Mouse (Mus musculus): ENCODE data around the gene Eras. TPM values are rescaled to one million over a fixed set of nuclear protein-coding genes. Genes with fewer than 3 reads are reported as not detected.

Gene Eras
- not detected in 2 replicates for polyA plus RNA-seq (2015; fragmentation: Nextera tagmentation; extraction: Ambion mirVana)

DNA sequence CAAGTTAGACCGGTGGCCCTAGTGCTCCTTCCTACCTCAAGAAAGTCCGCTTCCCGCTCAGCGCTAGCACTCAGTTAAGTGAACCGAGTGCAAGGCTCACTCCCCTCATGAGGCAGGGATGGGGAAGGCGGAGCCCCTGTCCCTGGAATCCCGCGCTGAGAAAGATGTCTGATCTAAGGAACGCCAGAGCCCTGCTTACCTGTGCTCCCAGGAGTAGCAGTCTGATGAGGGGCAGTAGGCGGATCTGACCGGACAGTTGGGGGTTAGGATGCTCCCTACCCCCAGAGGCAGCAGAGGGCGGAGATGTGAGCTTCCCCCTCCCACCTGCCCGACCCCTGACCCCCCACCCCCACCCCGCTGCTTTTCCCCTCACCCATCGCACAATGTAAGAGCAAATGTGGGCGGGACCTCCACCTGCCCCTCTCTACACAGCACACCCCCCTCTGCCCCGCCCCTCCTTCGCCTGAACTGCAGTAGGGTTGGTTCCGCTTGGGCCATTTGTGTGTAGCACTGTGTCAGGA lies at the start of gene Eras:
Gene Eras, minus strand, starts transcription at position 338 of the 521 bp plus-strand sequence.
- WGBS, result 15% methylated on average over 19 of the region's 19 CpGs
- Histone ChIP-seq H3K27ac (no peak within 1 kb of the TSS), H3K9me3 (no peaks in the 10 kb centered on the region), H3K4me2 (no peak within 1 kb of the TSS), H3K9ac (no peak within 1 kb of the TSS), H3K27me3 (replicated peaks) (0 out of 2 replicates have a peak, but pooled peaks cover 13% of the 10 kb centered on the region), H3K4me3 (replicated peaks) (no peak within 1 kb of the TSS), H3K36me3 (no peaks in the 10 kb centered on the region), H3K4me1 (no peaks in the 10 kb centered on the region)
- ATAC-seq (ENCODE audit: insufficient read depth, low FRiP score, low read depth), result no peak

DNA sequence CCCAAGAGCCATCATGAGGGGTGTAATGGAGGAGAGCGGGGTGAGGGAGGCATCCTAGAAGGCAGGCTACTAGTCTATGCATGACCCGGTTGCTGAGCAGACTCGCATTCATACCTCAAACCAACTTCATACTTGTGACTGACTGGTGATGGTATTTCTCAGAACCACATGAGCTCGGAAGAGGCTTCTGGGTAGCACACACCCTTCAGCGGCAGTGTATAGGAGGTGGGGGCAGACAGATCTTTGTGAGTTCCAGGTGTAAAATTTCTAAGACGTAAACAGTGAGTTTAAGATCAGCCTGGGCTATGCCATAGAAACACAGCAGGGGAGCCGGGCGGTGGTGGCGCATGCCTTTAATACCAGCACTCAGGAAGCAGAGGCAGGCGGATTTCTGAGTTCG lies 49.5 kb upstream of the Eras start, which contains the start of gene Gata1:
Gene Gata1, minus strand, starts transcription at position 180 of the 400 bp plus-strand sequence.
- ATAC-seq (ENCODE audit: insufficient read depth, low FRiP score, low read depth), result no peak
- Histone ChIP-seq H3K4me3 (replicated peaks) (no peak within 1 kb of the TSS), H3K27ac (no peak within 1 kb of the TSS), H3K9ac (no peak within 1 kb of the TSS), H3K9me3 (no peaks in the 10 kb centered on the region), H3K27me3 (replicated peaks) (no peaks in the 10 kb centered on the region), H3K36me3 (no peaks in the 10 kb centered on the region), H3K4me2 (no peak within 1 kb of the TSS), H3K4me1 (no peaks in the 10 kb centered on the region)
- WGBS, result 84% methylated on average over 11 of the region's 11 CpGs

DNA sequence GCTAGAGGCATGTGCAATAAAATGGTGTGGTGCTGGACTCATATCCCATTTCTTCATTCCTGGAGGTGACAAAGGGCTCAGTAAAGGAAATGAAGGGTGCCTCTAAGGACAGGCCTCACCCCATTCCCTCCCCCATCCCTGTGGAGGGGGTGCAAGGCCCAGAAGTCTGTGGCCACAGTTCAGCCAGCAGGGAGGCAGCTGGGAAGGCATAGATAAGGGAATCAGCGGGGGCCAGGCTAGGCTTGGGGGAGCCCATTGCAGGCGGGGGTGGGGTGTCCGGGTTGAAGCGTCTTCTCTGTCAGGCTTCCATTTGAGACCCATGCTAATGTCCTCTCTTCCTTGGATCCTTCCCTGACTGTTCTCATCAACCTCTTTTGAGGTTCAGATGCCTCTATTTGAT lies 42.9 kb upstream of the Eras start:
- 52% methylated on average over 4 of the region's 4 CpGs for WGBS
- H3K4me2 ChIP-seq, result no peak overlapping the region
- no peaks in the 10 kb centered on the region for H3K4me1 ChIP-seq
- no peak overlapping the region for H3K4me3 ChIP-seq (replicated peaks)
- no peak overlapping the region for H3K27ac ChIP-seq
- H3K9me3 ChIP-seq, result no peaks in the 10 kb centered on the region
- no peaks in the 10 kb centered on the region for H3K36me3 ChIP-seq
- ATAC-seq (ENCODE audit: insufficient read depth, low FRiP score, low read depth), result peak; percentile 86; the same call in 1 of the 2 replicates
- no peak overlapping the region for H3K9ac ChIP-seq
- H3K27me3 ChIP-seq (replicated peaks), result no peaks in the 10 kb centered on the region

DNA sequence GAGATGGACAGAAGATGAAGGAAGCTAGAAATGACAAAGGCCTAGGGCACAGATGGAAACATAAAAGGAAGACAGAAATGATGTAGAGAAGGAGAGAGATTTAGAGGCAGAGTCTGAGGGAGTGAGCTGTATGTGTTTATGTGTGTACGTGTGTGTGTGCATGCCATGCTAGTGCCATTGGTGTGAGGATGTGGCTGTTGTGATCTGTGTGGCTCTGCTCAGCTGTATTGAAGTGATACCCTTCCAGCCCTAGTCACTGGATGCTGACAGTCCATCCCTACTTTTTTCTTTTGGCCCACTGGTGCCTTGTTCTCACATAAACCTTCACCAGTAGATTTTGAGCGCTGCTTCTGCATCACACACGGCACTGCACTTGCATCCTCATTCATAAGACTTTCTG lies 40.5 kb upstream of the Eras start:
- no peak overlapping the region for H3K9ac ChIP-seq
- H3K4me1 ChIP-seq, result no peaks in the 10 kb centered on the region
- no peak for ATAC-seq (ENCODE audit: insufficient read depth, low FRiP score, low read depth)
- no peak overlapping the region for H3K27ac ChIP-seq
- no peaks in the 10 kb centered on the region for H3K27me3 ChIP-seq (replicated peaks)
- H3K36me3 ChIP-seq, result no peaks in the 10 kb centered on the region
- no peak overlapping the region for H3K4me3 ChIP-seq (replicated peaks)
- no peaks in the 10 kb centered on the region for H3K9me3 ChIP-seq
- WGBS, result 86% methylated on average over 3 of the region's 3 CpGs
- no peak overlapping the region for H3K4me2 ChIP-seq

DNA sequence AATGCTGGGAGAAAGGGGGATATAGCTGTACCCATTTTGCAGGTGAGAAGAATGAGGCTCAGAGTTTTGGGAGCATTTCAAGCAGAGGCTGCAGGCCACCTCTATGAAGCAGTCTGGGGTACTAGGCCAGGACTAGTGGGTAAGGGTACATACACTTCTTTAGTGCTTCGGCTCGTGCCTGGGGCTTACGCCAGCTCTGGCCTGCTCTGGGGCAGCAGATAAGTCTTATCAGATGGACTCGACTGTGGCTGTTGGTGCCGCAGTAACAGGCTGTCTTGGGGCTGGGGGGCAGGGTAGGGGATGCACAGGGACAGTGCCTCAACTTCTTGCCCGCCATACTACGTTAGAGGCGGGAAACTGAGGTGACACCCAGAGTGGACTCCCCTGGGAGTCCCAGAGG lies 39.8 kb upstream of the Eras start:
- Histone ChIP-seq H3K9ac (no peak overlapping the region), H3K9me3 (no peaks in the 10 kb centered on the region), H3K4me3 (replicated peaks) (no peak overlapping the region), H3K36me3 (no peaks in the 10 kb centered on the region), H3K27ac (no peak overlapping the region), H3K27me3 (replicated peaks) (no peaks in the 10 kb centered on the region), H3K4me1 (no peaks in the 10 kb centered on the region), H3K4me2 (no peak overlapping the region)
- peak; percentile 76 for ATAC-seq (ENCODE audit: insufficient read depth, low FRiP score, low read depth)
- WGBS, result 70% methylated on average over 8 of the region's 8 CpGs

DNA sequence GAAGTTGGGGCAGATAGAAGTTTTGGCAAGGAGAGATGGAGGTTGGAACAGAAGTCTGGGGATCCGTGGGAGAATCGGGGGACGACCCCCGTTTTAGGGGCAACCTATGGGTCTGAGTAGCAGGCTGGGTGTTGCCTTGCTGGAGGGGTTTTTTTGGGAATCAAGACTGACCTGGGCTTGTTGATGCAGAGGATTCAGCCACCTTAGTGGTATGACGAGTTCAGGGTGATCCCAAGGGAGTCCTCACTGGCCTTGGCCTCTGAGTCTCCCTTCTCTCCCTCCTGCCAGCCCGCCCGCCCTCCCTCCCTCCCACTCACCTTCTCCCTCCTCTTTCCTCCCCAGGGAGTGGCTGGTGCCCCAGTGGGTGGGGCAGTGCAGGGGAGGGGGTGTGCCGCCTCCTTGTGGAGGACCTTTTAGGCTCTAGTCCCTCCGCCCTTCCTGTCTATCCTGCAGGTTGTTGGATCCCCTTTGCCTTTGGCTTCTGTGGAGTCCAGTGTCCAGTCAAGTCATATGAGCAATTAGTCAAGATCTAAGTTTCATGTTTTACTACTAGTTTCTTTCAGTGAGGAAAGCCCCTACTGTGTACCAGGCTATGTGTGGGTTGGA lies 39.3 kb upstream of the Eras start:
- H3K36me3 ChIP-seq, result no peaks in the 10 kb centered on the region
- no peaks in the 10 kb centered on the region for H3K4me1 ChIP-seq
- no peak overlapping the region for H3K9ac ChIP-seq
- H3K27me3 ChIP-seq (replicated peaks), result no peaks in the 10 kb centered on the region
- no peak overlapping the region for H3K4me3 ChIP-seq (replicated peaks)
- ATAC-seq (ENCODE audit: insufficient read depth, low FRiP score, low read depth), result peak; percentile 75
- H3K27ac ChIP-seq, result no peak overlapping the region
- H3K9me3 ChIP-seq, result no peaks in the 10 kb centered on the region
- WGBS, result 67% methylated on average over 8 of the region's 9 CpGs
- H3K4me2 ChIP-seq, result no peak overlapping the region

DNA sequence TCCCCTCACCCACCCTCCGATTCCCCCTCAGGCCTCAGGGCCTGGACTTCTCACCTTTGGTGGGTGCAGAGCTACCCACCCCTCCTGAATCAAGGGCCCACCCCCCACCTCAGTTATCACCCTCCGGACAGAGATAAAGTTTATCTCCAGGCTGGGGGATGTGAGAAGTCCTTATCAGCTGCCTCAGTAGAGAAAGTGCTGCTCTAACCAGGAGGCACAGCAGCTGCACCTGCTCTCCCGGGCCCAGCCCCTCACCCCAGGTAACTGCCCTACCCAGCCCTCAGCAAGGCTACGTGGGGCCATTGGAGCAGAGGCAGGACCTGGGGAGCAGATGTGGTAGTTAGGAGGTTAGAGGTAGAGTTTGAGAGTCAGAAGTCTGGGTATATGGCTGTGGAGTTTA lies 37.8 kb upstream of the Eras start:
- H3K4me2 ChIP-seq, result no peak overlapping the region
- 48% methylated on average over 4 of the region's 4 CpGs for WGBS
- H3K4me3 ChIP-seq (replicated peaks), result no peak overlapping the region
- no peaks in the 10 kb centered on the region for H3K36me3 ChIP-seq
- no peak overlapping the region for H3K27ac ChIP-seq
- no peaks in the 10 kb centered on the region for H3K4me1 ChIP-seq
- H3K9ac ChIP-seq, result no peak overlapping the region
- peak; percentile 45; the same call in 1 of the 2 replicates for ATAC-seq (ENCODE audit: insufficient read depth, low FRiP score, low read depth)
- H3K27me3 ChIP-seq (replicated peaks), result no peaks in the 10 kb centered on the region
- H3K9me3 ChIP-seq, result no peaks in the 10 kb centered on the region

DNA sequence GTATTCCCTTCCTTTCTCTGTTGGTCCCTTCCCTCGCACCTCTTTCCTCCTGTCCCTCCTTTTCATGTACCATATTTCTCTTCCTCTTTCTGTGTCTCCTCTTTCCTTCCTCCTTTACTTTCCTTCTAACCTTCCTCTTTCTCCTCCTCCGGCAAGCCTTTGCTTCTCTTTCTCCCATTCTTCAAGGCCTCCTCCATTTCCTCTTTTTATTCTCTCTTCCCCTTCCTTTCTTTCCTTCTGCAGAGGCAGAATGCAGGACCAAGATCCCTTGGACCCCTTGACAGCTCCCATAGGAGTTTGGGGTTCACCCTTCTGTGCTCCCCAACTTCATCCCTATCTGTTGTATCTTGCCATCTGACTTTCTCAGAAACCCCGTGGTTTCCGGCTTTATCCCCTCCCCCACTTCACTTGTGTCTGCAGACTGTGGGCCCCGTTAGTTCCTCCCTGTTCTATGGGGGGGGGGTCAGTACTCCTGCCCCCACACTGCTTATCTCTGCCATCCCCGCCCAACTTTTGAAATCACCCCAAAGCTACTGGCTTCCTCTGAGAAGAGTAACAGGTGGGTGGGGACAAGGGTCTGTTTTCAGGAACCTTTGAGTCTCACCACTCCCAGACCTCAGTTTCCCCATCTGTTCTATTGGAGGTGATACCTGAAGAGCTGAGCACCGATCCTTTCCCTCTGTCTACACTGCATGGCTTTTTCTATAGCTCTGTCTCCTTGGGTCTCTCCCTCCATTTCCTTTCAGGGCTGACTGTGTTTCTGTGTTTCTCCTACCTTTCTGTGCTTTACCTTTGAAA lies 35.6 kb upstream of the Eras start:
- Histone ChIP-seq H3K27ac (no peak overlapping the region), H3K27me3 (replicated peaks) (no peaks in the 10 kb centered on the region)
- WGBS, result 60% methylated on average over 7 of the region's 7 CpGs

DNA sequence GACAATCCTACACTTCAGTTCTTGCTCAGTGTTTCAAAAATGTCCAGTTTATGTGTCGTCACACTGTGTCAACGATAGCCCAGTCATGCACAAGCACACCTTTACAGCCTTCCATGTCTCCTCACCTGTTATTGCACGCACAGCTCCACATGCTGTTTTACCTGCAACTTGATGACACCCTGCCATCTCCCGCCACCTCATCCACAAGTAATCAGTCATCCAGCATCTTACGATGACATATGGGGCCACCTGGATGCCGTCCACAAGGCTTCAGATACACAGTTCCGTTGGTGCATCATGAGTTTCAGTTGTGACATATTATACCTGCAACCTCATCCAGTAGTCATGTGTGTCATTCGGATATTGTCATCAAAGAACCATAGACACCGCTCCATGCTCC lies 30.5 kb upstream of the Eras start:
- Histone ChIP-seq H3K27me3 (replicated peaks) (no peaks in the 10 kb centered on the region), H3K4me1 (no peaks in the 10 kb centered on the region), H3K9me3 (no peaks in the 10 kb centered on the region), H3K27ac (no peak overlapping the region), H3K36me3 (no peaks in the 10 kb centered on the region), H3K4me2 (no peak overlapping the region), H3K9ac (no peak overlapping the region), H3K4me3 (replicated peaks) (no peak overlapping the region)
- 83% methylated on average over 9 of the region's 9 CpGs for WGBS
- no peak for ATAC-seq (ENCODE audit: insufficient read depth, low FRiP score, low read depth)

More for the DNA sequence above, 35.6 kb upstream of the Eras start:
- Histone ChIP-seq H3K4me2 (no peak overlapping the region), H3K4me1 (no peaks in the 10 kb centered on the region), H3K9me3 (no peaks in the 10 kb centered on the region), H3K4me3 (replicated peaks) (no peak overlapping the region), H3K9ac (no peak overlapping the region), H3K36me3 (no peaks in the 10 kb centered on the region)
- no peak for ATAC-seq (ENCODE audit: insufficient read depth, low FRiP score, low read depth)

DNA sequence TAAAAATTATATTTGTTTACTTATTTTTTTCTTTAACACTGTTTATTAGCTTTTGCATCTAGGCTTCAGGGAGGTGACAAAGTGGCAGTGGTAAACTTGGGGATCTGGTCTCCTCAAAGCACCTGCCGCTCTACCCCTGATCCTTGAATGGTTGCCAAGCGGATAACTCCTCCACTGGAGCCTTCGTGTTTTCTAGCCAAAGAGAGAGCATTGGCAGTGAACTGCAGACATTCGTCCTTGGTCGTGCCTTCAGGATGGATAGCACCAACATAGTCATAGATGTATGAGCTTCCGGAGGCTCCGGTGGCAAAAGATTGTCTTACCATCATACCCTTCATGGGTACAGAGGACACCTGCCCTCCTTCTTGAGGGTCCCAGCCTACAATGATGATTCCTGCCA lies 21.7 kb upstream of the Eras start:
- 94% methylated on average over 7 of the region's 7 CpGs for WGBS
- Histone ChIP-seq H3K9me3 (no peaks in the 10 kb centered on the region), H3K4me2 (no peak overlapping the region), H3K27me3 (replicated peaks) (no peaks in the 10 kb centered on the region), H3K4me1 (no peaks in the 10 kb centered on the region), H3K9ac (no peak overlapping the region), H3K36me3 (no peaks in the 10 kb centered on the region), H3K27ac (no peak overlapping the region), H3K4me3 (replicated peaks) (no peak overlapping the region)
- ATAC-seq (ENCODE audit: insufficient read depth, low FRiP score, low read depth), result no peak

DNA sequence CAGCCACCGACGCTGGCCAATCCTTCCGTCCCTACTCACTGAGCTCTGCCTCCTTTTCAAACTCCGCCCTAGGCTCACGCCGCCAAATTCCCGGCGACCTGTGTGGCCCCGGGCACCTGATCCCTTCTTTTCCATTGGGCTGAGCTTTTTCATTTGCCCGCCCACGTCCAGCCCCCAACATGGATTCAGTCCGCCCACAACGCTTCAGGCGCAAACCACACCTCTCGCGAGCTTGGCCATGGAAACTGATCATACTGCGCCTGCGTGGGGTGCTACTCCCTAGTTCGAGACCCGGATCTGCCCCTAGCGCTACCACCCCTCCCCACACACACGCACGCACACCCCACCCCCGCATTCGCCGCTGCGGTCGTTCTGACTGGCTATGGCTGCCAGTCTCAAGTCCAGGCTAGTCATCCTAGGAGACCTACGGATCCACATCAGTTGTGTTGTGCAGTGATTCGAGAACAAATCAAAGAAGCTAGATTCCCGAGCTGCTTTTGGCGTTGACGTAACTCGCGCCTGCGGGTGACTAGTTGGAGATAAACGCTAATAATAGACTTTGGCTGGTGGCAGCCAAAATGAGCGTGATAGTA lies 19.6 kb upstream of the Eras start:
- H3K4me3 ChIP-seq (replicated peaks), result peak overlapping the region; percentile 51
- H3K27ac ChIP-seq, result no peak overlapping the region
- H3K4me2 ChIP-seq, result peak overlapping the region; percentile 50
- WGBS, result 21% methylated on average over 38 of the region's 38 CpGs
- no peaks in the 10 kb centered on the region for H3K9me3 ChIP-seq
- peak; percentile 99 for ATAC-seq (ENCODE audit: insufficient read depth, low FRiP score, low read depth)
- H3K36me3 ChIP-seq, result no peaks in the 10 kb centered on the region
- H3K9ac ChIP-seq, result peak overlapping the region; percentile 4; the same call in 1 of the 2 replicates
- H3K27me3 ChIP-seq (replicated peaks), result no peaks in the 10 kb centered on the region
- no peaks in the 10 kb centered on the region for H3K4me1 ChIP-seq

Data from stomach, embryonic 15.5 days (tissue).